Mouse (Mus musculus) intestine, embryonic 14.5 days (tissue): ENCODE data around the gene Oosp2. TPM values are rescaled to one million over a fixed set of nuclear protein-coding genes. Genes with fewer than 3 reads are reported as not detected.

Experiments used
- ATAC-seq: fragments of 200-750 bp; cut with Nextera tagmentation; replicated peaks from 2 replicates; pipeline ENCODE4 v1.8.0; 2017; ENCODE audit warnings: low read depth, moderate number of reproducible peaks, moderate TSS enrichment, moderate library complexity; ENCODE audit not compliant: low FRiP score, low TSS enrichment
- DNase-seq: peaks from one replicate; pipeline ENCODE4 v3.0.0-alpha.2; 2018; ENCODE audit warnings: low spot score
- H3K27ac ChIP-seq: fragments of 300-500 bp; sonication (generic); 2 replicates; pipeline ENCODE4 v1.5.1; 2014; ENCODE audit warnings: low read depth, mild to moderate bottlenecking, control low read depth
- H3K27me3 ChIP-seq: fragments of 300-500 bp; sonication (generic); replicated peaks from 2 replicates; pipeline ENCODE4 v1.6.1; 2014; ENCODE audit warnings: low read length, control low read depth; ENCODE audit not compliant: control insufficient read depth, insufficient read depth
- H3K36me3 ChIP-seq: fragments of 300-500 bp; sonication (generic); 2 replicates; pipeline ENCODE4 v1.6.1; 2014; ENCODE audit warnings: low read length, control low read depth; ENCODE audit not compliant: control insufficient read depth, insufficient read depth
- H3K4me1 ChIP-seq: fragments of 300-500 bp; sonication (generic); replicated peaks from 2 replicates; pipeline ENCODE4 v1.6.1; 2014; ENCODE audit warnings: low read length, control low read depth, mixed read lengths; ENCODE audit not compliant: control insufficient read depth, insufficient read depth
- H3K4me2 ChIP-seq: fragments of 300-500 bp; sonication (generic); 2 replicates; pipeline ENCODE4 v1.6.1; 2014; ENCODE audit warnings: low read length
- H3K4me3 ChIP-seq: fragments of 300-500 bp; sonication (generic); 2 replicates; pipeline ENCODE4 v1.5.1; 2014; ENCODE audit warnings: low read depth, low read length, control low read depth, mixed read lengths
- H3K9ac ChIP-seq: fragments of 300-500 bp; sonication (generic); 2 replicates; pipeline ENCODE4 v1.6.1; 2014; ENCODE audit warnings: mild to moderate bottlenecking, low read length
- H3K9me3 ChIP-seq: fragments of 300-500 bp; sonication (generic); 2 replicates; pipeline ENCODE4 v1.6.1; 2016; ENCODE audit warnings: low read length, control low read depth; ENCODE audit not compliant: control insufficient read depth
- WGBS: fragments of 180-500 bp; shearing (Covaris S2); extraction: QIAGEN DNeasy Blood & Tissue Kit; methylation state at CpG from one replicate; pipeline ENCODE4 v1.1.7; 2014; 5-methylcytosine and 5-hydroxymethylcytosine counted together
- polyA plus RNA-seq: library from polyadenylated mRNA; unstranded; fragments of >200 nt; fragmentation: Nextera tagmentation; extraction: Ambion mirVana; gene quantifications from 2 replicates; pipeline ENCODE4 v1.2.1, GENCODE M21; 2014

Gene Oosp2
- polyA plus RNA-seq, 1 experiment from 2014 or later, result not detected

DNA sequence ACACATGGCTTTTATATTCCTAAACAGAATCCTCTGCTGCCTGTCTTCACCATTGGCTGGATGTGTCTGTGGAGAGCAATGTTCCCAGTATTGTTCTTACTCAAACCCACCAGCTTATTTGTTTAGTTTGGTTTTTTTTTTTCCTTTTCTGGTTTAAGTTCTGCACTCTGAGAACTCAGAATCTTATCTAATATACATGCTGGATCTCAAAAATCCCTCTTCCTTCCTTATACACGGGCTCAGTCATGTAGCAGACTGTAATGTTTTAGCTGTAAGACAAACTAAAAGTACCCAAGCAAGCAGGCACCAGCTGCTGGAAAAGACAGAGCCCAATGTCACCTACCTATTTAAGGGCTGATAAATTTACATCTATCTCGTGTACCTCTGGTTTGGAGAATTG, 45.6 kb downstream of the Oosp2 start:
- H3K4me2 ChIP-seq, result no peak overlapping the region
- H3K4me3 ChIP-seq, result no peak overlapping the region
- H3K4me1 ChIP-seq, result 0 out of 2 replicates have a peak, but pooled peaks cover 2% of the 10 kb centered on the region
- no peaks in the 10 kb centered on the region for H3K27me3 ChIP-seq
- ATAC-seq, result no peak
- no peak overlapping the region for H3K27ac ChIP-seq
- no peaks in the 10 kb centered on the region for H3K9me3 ChIP-seq
- no peaks in the 10 kb centered on the region for H3K36me3 ChIP-seq
- H3K9ac ChIP-seq, result no peak overlapping the region
- no peak for DNase-seq
- 59% methylated on average over 2 of the region's 2 CpGs for WGBS

DNA sequence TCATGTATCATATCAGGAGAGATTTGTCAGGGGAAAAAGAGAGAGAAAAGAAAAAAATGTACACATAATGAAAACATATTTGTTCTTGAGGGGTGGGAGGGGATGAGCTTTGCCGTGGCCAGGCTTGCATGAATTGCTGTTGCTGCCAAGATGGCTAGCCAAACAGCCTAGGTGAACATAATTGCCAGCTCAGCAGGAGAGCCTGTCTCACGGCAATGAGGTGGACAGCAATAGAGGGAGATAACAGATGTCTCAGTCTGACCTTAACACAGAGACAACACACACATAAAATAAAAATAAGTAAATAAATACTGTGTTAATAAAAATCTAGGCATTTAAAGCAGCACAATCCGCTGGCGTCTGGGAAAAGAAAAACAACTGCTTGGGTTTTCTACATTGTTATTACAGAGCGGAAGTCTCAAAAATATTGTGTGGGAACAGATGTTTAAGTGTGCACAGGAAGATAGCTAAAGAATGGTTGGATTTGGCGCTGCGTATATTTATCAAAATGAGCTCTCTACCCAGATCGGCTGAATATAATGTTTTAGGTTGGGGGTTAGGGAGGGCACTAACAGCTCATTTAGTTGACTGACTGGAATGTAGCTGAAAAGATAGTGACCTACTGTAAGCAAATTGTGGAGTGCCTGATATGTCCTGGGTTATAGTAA, 46.4 kb downstream of the Oosp2 start:
- H3K9ac ChIP-seq, result no peak overlapping the region
- H3K36me3 ChIP-seq, result no peaks in the 10 kb centered on the region
- 0 out of 2 replicates have a peak, but pooled peaks cover 2% of the 10 kb centered on the region for H3K4me1 ChIP-seq
- H3K27me3 ChIP-seq, result no peaks in the 10 kb centered on the region
- DNase-seq (no peak), ATAC-seq (no peak)
- H3K9me3 ChIP-seq, result no peaks in the 10 kb centered on the region
- 55% methylated on average over 8 of the region's 8 CpGs for WGBS
- no peak overlapping the region for H3K4me3 ChIP-seq
- H3K4me2 ChIP-seq, result no peak overlapping the region
- H3K27ac ChIP-seq, result no peak overlapping the region

DNA sequence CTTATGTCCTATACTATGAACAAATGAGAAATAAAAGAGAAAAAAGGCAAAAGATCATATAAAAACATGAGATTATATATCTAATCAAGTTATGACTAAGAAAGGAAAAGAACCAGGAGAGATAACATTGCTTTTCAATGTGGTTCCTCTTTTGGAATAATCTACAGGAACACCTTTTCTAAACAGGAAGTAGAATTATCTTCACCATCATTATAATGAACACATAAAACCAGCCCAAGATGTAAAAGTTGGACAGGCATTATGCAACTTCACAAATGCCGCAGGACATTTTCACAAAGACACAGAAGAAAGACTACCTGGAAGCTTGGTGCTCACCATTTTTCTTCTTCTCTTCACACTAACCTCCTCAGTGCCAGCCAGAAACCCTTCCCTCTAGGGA, 47.3 kb downstream of the Oosp2 start:
- 71% methylated on average over 1 of the region's 1 CpGs for WGBS
- H3K36me3 ChIP-seq, result no peaks in the 10 kb centered on the region
- no peaks in the 10 kb centered on the region for H3K9me3 ChIP-seq
- H3K9ac ChIP-seq, result no peak overlapping the region
- no peak overlapping the region for H3K4me2 ChIP-seq
- 0 out of 2 replicates have a peak, but pooled peaks cover 2% of the 10 kb centered on the region for H3K4me1 ChIP-seq
- ATAC-seq (no peak), DNase-seq (no peak)
- no peaks in the 10 kb centered on the region for H3K27me3 ChIP-seq
- no peak overlapping the region for H3K27ac ChIP-seq
- H3K4me3 ChIP-seq, result no peak overlapping the region

DNA sequence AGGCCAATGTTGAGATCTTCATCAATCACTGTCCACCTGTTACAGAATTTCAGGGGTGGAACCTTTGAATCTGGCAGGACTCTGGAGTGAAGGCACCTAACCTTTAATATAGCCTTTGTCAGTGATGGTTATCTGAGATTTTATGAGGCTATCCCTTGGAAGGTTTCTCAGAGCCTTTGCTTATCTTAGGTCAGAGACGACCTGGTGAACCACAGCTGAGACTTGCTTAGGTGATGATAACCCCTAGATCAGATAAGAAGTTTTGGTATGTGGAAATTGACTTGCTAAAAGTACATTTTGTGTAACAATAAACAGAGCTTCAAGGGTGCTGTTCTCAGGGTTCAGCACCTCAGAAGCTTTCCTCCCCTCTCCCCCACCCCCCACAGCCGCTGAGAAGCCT, 48.1 kb downstream of the Oosp2 start:
- Histone ChIP-seq H3K4me1 (0 out of 2 replicates have a peak, but pooled peaks cover 2% of the 10 kb centered on the region), H3K9me3 (no peaks in the 10 kb centered on the region), H3K4me2 (no peak overlapping the region), H3K27ac (no peak overlapping the region), H3K4me3 (no peak overlapping the region), H3K27me3 (no peaks in the 10 kb centered on the region), H3K36me3 (no peaks in the 10 kb centered on the region), H3K9ac (no peak overlapping the region)
- 27% methylated on average over 2 of the region's 2 CpGs for WGBS
- DNase-seq (no peak), ATAC-seq (no peak)

DNA sequence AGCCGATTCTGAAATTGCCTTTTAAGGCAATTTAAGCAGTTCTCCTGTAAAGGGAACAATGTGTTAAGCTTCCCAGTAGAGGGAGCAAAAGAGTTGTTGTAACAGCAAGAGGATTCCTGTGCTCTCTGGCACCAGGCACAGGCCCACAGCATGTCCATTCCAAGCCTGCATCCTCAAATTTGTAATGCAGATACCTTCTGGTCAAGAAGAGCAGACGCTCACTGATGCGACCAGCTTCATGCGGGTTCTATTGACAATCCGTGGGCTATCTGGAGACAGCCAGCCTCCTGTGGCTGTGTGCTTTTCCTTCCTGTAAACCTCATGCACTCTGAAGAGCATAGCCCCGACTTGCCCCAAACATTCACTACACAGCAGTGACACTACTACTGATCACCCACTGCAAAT, 48.8 kb downstream of the Oosp2 start:
- H3K36me3 ChIP-seq, result no peaks in the 10 kb centered on the region
- DNase-seq, result peak; percentile 59
- H3K4me3 ChIP-seq, result no peak overlapping the region
- H3K27ac ChIP-seq, result no peak overlapping the region
- peak; percentile 53; the same call in 1 of the 2 replicates for ATAC-seq
- no peaks in the 10 kb centered on the region for H3K27me3 ChIP-seq
- no peak overlapping the region for H3K9ac ChIP-seq
- no peak overlapping the region for H3K4me2 ChIP-seq
- WGBS, result 16% methylated on average over 6 of the region's 6 CpGs
- H3K9me3 ChIP-seq, result no peaks in the 10 kb centered on the region
- H3K4me1 ChIP-seq, result 0 out of 2 replicates have a peak, but pooled peaks cover 2% of the 10 kb centered on the region

DNA sequence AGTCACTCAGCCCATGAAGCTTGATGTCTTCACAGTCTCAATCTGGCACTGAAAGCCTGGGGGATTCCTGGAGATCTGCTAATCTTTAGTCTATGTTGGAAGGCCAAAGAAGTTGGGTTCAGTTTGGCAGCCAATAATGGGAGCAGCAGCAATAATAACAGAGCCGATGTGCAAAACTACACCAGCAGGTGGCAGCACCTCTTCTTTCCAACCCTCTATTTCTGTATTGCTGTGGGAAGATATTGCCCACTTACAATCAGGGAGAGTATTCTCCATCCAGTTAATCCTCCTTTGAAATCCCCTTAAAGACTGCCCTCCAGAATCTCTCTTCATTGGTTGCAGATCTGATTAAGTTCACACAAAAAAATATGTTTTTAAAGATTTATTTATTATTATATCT, 52.2 kb downstream of the Oosp2 start:
- Histone ChIP-seq H3K4me3 (no peak overlapping the region), H3K9ac (no peak overlapping the region), H3K4me1 (0 out of 2 replicates have a peak, but pooled peaks cover 2% of the 10 kb centered on the region), H3K27ac (no peak overlapping the region), H3K27me3 (no peaks in the 10 kb centered on the region), H3K9me3 (no peaks in the 10 kb centered on the region), H3K36me3 (no peaks in the 10 kb centered on the region), H3K4me2 (no peak overlapping the region)
- WGBS, result 13% methylated on average over 1 of the region's 1 CpGs
- DNase-seq (peak; percentile 84), ATAC-seq (no peak)

DNA sequence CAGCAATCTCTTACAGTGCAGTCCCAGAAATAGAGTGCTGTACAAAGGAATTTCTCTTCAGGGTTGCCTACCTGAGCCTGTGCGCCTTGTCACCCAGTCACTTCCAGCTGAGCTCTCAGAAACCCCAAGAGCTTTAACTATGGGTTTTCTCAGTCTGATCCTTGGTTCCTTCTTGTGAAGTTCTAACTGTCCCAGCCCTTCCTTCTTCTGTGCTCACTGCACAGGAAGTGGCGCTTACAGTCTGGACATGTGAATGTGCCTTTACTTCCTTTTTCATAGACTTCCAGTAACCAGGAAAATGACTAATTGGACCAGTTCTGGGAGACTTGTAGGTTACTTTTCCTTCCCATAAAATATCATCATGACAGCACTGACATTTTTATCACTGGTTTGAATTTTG, 55.8 kb downstream of the Oosp2 start, which contains the start of gene Ms4a6d:
TSS of gene Ms4a6d (minus strand) at position 247 of the 400 bp plus-strand sequence.
- no peaks in the 10 kb centered on the region for H3K9me3 ChIP-seq
- no peak for ATAC-seq
- no peak within 1 kb of the TSS for H3K4me3 ChIP-seq
- WGBS, result 84% methylated on average over 2 of the region's 2 CpGs
- no peak within 1 kb of the TSS for H3K9ac ChIP-seq
- no peak for DNase-seq
- H3K36me3 ChIP-seq, result no peaks in the 10 kb centered on the region
- no peak within 1 kb of the TSS for H3K27ac ChIP-seq
- H3K27me3 ChIP-seq, result no peaks in the 10 kb centered on the region
- H3K4me1 ChIP-seq, result no peaks in the 10 kb centered on the region
- H3K4me2 ChIP-seq, result no peak within 1 kb of the TSS

DNA sequence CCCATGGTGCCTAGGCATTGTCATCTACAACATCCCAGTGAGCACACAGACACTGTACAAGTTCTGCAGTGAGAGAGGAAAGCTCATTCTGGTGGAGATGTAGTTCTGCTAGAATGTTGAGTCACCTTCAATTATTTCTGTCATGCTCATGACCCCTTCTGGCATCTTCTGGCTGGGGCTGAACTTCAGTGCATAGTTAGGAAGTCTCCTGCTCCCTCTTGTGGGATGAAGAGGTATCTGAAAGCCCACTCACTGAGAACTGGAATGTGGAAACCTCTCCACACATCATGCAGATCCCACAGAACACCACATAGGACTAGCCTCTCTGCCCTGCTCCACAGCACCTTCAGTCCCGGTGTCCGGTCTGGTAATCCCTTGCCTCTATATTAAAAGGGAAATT, 58.3 kb downstream of the Oosp2 start:
- 88% methylated on average over 2 of the region's 2 CpGs for WGBS
- Histone ChIP-seq H3K4me1 (no peaks in the 10 kb centered on the region), H3K9ac (no peak overlapping the region), H3K36me3 (no peaks in the 10 kb centered on the region), H3K4me2 (no peak overlapping the region), H3K27me3 (no peaks in the 10 kb centered on the region), H3K27ac (no peak overlapping the region), H3K4me3 (no peak overlapping the region), H3K9me3 (no peaks in the 10 kb centered on the region)
- DNase-seq (no peak), ATAC-seq (no peak; the same call in 1 of the 2 replicates)

DNA sequence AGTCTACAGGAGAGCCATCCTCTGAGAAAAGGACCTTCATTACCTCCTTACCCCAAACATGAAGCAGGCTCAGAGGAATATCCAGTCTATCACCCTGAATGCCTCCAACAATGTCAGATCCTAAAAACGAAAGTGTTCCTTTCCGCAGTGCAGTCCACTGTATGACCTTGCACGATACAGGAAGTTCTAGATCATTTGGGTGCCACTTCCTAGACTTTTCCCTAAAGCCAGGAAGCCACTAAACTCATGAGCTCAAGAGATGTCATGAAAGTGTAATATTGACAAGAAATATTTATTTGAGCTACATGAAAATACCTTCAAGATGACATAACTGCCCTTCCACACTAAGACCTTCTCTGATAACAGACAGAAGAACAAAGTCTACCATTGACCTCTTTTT, 59.0 kb downstream of the Oosp2 start:
- H3K4me3 ChIP-seq, result no peak overlapping the region
- no peaks in the 10 kb centered on the region for H3K9me3 ChIP-seq
- no peaks in the 10 kb centered on the region for H3K4me1 ChIP-seq
- H3K27me3 ChIP-seq, result no peaks in the 10 kb centered on the region
- H3K4me2 ChIP-seq, result no peak overlapping the region
- DNase-seq (no peak), ATAC-seq (no peak)
- H3K9ac ChIP-seq, result no peak overlapping the region
- H3K27ac ChIP-seq, result no peak overlapping the region
- WGBS, result 84% methylated on average over 3 of the region's 3 CpGs
- H3K36me3 ChIP-seq, result no peaks in the 10 kb centered on the region
